Mouse (Mus musculus) spleen, adult 18-20 months (tissue): ENCODE results near the gene Amz2.
A peak's percentile ranks its signal among the peaks of the same experiment; 100 is the strongest.

Experiments
- DNase-seq, 2 experiments: peaks; one replicate each; pipeline ENCODE4 v3.0.0; 2022; ENCODE audit warnings: mixed read lengths in 2 of 2

The Amz2 gene

DNA sequence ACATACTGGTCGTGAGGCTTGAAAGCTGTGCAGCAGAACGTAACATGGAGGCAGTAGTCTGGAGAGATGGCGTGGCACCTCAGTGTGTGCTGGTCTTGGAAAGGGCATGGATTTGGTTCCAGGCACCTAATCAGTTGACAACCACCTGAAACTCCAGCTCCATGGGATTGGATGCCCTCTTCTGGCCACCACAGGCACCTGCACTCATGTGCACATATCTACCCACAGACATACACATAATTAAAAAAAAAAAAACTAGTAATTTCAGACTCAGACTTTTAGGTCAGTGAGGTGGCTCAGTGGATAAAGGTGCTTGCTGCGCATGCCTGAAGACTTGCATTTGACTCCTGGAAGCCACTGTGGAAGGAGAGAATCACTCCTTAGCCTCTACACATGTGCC lies 3.5 kb upstream of the Amz2 start:
- DNase-seq: no peak

DNA sequence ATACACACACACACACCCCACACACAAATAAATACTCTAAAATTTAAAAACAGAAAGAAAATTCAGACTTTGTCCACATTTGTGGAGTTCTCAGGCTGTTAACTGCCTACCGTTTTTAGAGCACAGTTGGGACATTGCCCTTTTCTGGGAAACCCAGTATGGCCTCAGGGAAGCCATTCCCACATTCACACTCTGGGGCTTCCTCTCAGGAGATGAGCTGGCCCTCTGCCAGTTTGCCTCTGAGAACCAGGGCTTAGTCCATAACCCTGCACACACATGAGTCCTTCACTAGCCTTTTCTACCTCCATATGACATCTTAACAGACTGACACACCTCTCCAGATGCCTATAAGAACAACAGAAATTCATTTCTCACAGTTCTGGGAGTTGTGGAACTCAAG lies 2.5 kb upstream of the Amz2 start:
- DNase-seq: no peak

DNA sequence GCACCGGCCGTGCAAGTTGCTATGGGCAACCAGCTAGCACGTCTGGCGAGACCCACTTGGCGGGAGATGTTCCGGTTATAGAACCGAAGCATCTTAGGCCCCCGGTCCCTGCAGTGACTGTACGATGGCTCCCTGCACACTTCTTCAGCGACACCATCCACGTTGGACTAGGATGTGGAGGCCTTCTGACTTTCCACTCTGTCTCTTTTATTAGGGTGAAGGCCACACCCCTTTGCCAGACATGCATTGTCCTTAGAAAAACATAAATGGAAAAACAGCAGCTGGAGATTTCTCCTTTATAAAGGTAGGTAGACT lies 483 bp downstream of the Amz2 start:
- DNase-seq: no peak

DNA sequence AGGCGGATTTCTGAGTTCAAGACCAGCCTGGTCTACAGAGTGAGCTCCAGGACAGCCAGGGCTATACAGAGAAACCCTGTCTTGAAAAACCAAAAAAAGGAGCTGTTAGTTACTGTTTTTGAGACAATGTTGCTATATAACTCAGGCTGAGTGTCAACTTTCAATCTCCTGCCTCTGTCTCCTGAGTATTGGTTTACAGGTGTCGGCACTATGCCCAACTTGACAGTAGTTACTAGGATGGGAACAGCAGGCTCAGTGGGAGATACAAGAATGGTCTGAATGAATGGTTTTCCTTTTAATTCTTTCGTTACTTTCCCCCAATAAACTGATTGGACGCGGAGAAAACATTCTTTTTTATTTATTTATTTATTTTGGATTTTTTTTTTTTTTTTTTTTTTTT lies 1.6 kb downstream of the Amz2 start:
- DNase-seq: no peak

DNA sequence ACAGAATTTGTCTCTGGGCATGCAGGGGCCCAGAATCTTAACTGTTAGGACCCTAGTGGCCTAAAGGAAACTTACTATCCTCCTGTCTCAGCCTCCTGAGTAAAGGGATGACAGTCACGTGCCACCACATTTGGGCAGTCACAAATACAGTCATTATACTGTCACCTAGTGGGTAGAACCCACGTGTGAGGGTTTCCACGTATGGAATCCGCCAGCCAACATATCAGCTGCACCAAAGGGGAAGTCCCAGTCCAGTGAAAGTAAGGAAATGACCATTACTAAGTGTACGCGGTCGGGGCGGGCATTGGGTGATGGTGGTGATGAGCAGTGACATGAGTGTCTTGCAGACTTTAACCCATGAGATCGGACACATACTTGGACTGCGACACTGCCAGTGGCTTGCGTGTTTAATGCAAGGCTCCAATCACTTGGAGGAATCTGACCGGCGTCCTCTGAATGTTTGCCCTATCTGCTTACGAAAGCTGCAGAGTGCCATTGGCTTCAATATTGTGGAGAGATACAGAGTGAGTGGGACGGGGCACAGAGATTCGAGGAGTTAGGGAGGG lies 8.6 kb downstream of the Amz2 start:
- no peak for DNase-seq

DNA sequence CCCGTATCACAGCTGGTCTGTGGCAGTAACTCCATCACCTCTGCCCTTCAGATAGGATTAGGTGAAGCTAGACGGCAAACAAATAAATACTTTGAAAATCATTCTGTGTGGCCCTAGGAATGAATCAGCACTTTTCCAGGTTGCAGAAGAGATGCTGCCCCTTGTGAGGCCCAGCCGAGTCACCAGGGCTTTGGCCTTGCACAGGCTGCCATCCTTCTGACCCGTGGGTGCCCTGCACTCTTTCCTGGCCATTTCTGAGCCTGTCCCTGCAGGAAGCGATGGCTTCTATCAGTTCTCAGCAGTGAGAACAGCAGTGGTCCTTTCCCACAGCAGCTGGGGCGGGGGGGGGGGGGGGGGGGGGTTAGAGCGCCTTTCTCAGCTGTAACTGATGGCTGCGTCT lies 11.1 kb downstream of the Amz2 start:
- no peak for DNase-seq

DNA sequence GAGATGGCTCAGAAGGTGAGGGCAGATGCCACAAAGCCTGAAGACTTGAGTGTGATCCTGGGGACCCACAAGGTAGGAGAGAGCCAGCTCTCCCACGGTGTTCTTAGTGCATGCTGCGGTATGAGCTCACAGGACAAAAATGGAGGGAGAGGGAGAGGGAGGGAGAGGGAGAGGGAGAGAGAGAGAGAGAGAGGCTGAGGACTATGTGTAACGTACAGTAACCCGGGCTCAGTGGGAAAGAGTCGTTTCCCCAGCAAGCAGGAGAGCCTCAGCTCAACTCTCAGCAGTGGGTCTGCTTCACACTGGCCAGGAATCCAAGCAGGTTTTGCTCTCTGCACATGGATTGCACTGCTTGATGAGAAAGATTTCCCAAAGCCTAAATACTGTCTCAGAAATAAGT lies 13.5 kb downstream of the Amz2 start:
- no peak for DNase-seq

DNA sequence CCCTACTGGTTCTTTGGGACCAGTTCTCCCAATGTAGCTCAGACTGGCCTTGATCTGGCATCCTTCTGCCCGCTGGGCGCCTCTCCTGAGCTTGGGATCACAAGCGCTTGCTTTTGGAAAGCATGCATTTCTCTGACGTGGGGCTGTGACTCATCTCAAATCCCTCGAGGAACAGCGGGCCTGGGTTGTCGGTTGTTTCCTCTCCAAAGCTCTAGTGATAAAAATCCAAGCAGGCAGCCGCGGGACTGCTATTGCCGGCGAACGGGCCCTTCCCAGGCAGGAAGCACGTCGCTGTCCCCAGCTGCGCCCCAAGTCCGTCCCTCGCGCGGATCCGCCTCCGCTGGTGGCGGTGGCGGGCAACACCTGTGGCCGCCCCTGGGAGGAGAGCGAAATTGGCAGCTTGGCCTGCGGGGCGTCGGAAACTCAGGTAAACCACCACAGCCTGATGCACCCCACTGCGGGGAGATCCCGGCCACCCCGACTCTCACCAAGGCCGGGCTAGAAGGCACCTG lies 14.1 kb downstream of the Amz2 start:
- DNase-seq: peak; percentile 69 to 77

DNA sequence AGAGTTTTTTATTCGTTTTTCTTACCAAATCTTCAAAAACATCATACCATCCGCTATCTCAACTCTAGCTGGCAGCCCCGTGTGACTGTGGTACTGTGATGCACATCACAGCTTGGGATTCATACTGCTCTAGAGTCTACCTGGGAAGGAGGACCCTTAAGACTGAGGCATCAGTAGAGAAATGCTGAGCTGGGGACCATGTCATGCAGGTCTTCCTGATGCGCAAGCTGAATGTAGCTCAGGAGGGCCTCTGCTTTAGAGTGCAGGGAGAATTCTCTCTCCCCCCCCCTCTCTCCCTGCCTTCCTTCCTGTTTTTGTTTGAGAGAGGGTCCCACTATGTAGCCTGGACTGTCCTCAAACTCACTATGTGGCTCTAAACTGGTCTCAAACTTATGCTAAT lies 14.9 kb downstream of the Amz2 start:
- DNase-seq: no peak

DNA sequence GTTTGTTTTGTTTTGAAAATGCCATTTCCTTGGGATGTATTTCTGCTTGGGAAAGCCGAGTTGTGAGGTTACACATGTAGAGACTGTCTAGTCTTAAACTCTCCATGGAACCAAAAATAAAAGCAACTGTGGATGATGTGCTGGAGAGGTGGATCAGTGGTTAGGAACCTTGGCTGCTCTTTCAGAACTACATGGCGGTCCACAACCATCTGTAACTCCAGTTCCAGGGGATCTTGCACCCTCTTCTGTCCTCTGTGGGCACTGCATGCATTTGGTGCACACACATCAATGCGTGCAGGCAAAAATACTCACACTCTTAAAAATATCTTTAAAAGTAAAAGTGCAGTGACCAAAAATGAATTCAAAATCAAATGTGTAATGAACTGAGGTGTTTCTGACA lies 15.4 kb downstream of the Amz2 start:
- peak in 1 of 2 experiments; percentile 60 for DNase-seq

DNA sequence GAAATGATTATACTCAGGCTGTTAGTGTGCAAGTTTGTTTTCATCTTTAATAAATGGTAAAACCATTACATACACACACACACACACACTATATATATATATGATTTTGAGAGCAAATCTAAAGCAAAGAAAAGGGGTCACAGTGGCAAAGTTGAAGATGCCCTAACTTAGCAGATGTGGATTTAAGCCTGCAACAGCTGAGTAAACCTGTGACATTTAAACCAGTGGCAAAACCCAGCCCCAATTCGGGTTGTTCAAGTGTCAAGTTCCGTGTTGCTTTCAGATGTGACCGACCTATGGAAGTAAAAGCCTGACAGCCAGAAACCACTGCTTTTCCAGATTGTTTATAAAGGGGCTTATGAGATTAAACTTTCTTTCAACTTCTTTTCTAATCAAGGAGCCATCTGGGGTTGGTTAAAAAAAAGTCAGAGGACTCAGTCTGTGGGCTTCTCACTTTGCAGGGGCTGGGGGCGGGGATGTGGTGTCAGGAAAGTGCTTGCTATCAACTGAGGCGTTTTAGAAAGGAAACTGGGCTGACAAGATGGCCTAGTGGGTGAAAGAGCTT lies 16.5 kb downstream of the Amz2 start:
- no peak for DNase-seq

DNA sequence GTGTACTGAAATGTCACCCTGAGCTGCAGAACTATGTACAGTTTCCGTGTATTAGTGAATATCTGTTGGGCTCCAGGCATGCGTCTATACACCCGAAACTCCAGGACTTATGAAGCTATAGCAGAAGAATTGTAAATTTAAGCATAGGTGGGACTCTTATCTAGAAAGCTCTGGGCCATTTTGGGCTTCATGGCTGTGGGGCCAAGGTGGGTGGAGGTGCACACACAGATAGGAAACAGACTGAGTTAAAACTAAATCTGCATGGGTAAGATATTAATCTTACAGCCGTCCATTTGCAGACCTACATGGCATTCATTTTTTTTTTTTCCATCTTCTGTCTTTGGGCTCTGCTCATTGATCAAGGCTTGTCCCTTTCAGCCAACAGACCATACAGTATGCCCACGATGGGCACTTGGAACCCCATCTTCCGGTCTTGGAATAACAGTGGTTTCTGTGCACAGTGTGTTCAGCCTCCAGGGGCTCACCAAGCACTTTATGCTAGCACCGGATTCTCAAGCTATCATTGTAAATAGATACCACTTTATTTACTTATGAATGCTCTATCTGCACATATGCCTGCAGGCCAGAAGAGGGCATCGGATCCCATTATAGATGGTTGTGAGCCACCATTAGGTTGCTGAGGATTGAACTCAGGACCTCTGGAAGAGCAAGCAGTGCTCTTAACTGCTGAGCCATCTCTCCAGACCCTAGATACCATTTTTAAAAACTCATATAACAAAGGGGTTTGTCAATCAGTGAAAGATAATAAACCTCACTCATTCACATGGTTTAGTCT lies 17.9 kb downstream of the Amz2 start:
- DNase-seq: no peak

DNA sequence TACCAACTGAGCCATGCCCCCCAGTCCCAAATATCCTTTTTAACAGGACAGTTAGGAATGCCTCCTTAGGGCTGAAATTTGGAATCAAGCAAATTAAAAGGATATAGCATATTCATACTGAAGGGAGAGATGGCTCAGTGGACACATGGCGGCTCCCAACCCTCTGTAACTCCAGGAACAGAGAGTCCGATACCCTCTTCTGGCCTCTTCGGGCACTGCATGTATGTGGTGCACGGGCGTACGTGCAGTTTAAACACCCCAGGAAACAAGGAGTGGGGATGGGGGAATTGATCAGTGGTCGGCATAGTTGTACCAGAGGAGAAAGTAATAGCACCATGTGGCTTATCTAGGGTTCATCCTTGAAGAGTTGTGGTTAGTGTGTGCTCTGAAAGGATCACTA lies 18.9 kb downstream of the Amz2 start:
- DNase-seq: no peak

DNA sequence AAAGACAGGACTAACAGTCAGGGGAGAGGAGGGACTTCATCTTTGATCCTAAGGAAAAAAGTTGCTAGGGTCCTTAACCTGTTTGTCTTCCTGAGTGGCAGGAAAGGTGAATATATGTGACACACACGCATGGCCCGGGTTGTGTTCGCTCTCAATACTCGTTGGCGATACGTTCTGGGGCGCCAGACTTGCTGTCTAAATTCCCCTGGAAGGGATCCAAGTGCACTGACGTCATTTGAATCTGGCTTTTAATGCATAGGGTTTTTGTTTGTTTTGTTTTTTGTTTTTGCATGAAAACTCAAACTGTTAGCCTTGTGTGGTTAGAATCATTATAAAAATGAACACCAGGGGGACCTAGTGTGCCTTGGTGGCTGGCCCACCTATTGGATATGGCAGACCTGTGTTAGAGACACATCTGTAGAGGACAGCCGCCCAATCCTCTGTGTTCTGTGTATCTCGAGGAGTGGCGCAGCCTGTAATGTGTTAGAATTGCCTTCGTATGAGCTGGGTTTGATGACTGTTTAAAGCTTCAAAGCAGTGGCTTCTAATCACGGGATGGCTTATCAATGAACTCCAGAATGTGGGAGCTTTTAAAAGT lies 19.8 kb downstream of the Amz2 start:
- no peak for DNase-seq

DNA sequence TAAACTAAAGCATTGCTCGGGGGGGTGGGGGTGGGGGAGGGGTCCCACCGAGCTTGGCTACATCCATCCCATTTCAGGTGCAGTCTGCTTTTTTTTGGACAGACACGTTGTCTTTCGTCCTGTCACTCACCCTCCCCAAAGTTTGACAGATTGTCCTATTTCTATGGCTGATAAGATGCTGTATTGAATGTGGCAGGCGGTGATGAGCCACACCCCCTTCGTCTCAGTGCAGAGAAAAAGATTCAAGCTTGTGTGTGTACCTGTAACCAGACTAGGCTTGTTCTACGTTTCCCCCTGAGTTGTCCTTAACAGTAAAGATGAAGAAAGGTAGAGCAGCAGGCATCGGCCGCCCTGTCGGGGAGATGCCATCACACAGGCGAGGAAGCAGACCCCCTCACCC lies 25.4 kb downstream of the Amz2 start:
- DNase-seq: no peak

DNA sequence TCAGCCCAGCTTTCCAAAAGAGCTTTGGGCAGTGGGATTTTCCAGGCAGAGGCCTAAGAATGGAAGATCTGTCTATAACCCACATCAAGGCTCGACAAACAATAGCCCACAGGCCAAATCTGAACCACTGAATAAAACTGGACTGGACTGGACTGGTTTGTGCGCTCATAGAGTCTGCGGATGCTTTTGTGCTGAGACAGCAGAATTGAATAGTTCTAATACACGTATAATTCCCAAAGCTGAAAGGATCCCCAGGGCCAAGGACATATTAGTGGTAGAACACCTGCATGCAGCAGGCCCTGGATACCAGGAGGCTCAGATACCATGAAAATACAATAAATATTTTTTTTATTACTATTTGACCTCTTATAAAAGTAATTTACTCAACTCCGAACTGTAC lies 30.5 kb downstream of the Amz2 start:
- no peak for DNase-seq

DNA sequence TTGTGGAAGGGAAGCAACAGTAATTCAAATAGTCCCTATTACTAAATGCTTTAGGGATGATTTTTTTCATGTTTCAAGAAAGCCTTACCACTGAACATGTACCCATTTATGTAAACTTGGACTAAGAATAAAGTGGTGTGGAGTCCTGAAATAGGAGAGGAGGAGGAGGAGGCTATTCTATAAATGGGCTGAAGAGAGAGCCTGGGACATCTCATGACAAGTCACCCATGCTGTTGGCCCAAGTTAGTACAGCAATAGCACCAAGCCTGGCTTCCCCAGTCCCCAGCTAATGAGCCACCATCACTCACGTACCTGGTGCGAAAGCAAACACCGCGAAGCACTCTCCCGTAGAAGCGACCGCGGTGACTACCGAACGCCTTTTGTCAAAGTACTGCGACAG lies 32.4 kb downstream of the Amz2 start:
- no peak for DNase-seq

DNA sequence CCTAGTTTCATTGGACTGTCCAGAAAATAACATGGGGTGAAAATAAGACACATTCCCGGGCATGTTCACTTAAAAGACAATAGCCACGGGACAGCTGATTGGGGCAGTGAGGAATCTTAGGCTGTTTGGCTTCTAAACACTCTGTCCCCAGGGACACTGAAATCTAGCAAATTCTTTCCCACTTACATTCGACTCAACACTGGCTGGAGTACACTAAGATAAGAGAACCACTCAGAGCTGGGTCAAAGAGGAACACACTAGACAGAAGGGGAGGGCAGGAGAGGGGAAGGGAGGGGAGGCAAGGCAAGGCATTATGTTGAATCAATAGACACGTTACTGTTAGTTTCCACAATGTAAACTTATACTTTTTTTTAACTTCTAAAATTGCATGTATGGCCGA lies 34.8 kb downstream of the Amz2 start:
- DNase-seq: no peak

DNA sequence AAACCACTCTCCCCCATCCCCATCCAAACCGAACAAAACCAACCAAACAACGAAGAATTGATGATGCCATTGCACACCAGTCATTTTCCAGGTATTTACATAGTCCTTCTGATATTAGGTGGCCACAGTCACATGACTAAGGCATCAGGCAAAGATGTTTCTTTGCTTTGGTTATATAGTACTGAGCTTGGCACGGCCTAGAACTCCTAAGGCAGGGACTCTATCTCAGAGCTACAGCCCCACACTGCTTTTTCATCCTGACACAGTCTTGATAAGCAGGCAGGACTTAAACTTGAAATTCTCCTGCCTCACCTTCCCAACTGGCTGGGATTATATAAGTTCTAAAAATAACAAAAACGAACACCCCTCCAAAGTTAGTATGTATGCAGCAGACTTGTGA lies 39.3 kb downstream of the Amz2 start:
- DNase-seq: no peak

DNA sequence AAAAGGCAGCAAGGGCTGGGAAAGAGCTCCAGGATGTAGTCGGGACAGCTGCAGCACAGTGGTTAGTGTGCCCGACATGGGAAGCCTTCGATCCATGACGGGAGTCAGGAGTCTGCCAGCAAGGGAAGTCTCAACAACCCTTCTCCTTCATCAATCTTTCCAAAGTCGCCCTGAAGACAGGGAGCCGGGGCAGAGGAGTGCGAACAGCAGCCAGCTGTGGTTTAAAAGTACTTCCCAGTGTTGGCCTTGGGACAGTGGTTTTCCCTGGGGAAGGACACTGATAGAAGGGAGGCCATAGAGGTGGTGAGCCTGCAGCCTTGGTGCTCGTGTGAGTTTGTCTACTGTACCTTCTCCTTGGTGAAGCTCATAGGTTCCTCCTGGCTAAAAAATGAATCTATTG lies 41.2 kb downstream of the Amz2 start:
- no peak for DNase-seq

DNA sequence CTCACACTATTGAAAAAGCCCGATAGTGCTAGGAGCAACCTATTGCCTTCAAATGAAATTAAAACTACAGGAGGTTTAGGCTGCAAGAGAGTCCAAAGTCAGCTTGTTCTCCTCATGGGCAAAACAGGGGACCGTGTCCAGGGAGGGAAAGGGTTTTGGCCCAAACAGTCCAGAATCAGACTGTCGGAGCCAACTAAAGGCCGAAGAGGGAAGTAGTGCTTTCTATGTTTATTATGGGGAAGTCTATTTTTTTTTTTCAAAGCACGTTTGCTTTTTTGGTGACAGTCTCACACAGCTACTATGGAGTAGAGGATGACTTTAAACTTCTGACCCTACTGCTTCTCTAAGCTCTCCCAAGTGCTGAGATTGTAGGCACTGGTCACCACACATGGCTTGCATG lies 42.4 kb downstream of the Amz2 start:
- no peak for DNase-seq

DNA sequence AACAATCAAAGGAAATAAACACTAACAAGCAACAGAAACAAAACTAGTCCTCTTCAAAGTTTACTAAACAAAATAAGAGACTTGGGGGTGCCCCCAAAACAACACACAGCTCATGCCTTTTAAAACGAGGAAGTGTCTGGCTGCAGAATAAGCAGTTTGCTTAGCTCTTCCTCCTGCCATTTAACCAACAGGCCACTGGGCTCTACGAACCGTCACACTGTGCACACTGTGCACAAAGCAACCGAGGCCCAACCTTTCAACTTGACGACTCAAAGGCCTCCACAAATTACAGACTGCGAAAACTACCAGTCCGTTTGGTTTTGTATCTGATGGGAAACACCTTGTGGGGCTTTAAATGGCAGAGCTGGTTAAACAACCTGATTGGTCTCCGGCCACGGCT lies 44.4 kb downstream of the Amz2 start:
- peak in 1 of 2 experiments; percentile 27 for DNase-seq

DNA sequence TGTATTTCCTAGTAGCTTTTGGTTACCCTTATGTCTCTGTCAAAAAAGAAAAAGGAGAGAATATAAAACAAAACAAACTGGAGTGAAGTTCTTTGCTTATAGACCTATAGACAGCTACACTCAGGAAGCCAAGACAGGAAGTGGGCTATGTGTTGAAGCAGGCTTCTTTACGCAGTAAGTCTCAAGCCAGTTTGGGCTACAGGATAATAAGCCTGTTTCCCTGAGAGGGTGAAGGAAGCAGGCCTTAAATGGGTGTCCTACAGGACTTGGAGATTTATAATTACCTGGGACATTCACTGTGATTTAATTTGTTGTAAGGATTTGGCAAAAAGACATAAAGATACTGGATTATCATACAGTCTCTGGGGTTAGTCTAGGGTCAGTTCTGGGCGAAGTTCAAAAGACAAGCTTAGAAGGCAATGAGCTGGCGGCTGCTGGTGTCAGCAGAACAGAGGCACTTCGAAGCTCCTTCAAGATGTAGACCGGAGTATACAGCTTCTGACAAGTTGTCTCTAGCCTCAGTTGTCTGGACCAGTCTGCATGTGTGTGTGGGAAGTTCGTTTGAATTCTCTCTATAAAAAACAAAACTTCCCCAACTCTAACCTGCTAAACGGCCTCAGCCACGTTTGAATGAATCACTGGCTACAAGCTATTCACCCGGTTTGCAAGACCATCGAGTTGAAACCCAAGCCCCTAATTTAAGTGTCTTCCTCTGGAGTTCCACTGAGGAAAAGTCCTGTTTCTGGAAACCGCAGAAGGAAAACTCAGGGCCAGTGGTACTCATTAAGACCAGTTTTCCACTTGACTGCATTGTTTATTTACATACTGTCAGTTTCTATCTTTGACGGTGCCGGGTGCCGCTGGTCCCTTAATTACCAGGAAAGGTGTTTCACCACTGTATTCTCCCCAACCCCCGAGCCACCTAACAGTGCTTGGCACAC lies 45.4 kb downstream of the Amz2 start:
- DNase-seq: peak in 1 of 2 experiments; percentile 27
